Mouse (Mus musculus) urinary bladder, adult 2 months (tissue): ENCODE results near the gene Immp1l. TPM values are rescaled to one million over a fixed set of nuclear protein-coding genes. Genes with fewer than 3 reads are reported as not detected.

ENCODE experiments used
- polyA plus RNA-seq: library from polyadenylated mRNA; depleted of rRNA; stranded (reverse); fragments of >200 nt; gene quantifications from 2 replicates; pipeline ENCODE4 v1.2.3, GENCODE M21; 2012; rRNA removed

Gene Immp1l
- polyA plus RNA-seq, 1 experiment = 62.5 TPM

Other genes starting within 250 kb of the Immp1l start
- not detected in 2 replicates for gene Pax6, start 235.7 kb upstream of the Immp1l start, polyA plus RNA-seq
- gene Elp4, start 74 bp upstream of the Immp1l start, polyA plus RNA-seq = 7.5 and 7.9 TPM in 2 replicates
- gene Dnajc24, start 98.9 kb downstream of the Immp1l start, polyA plus RNA-seq = 16.7 and 22.7 TPM in 2 replicates